Mouse (Mus musculus): Measurements from ENCODE around the gene Rbms1.
A peak's percentile ranks its signal among the peaks of the same experiment; 100 is the strongest.

Gene Rbms1

GRCm38 (mm10) chr2:60962671-60963421 lies at the start of gene Rbms1:
Rbms1 (minus strand) TSS chr2:60963192.
- peak; percentile 62 for ATAC-seq (ENCODE audit: insufficient number of reproducible peaks, low FRiP score, low TSS enrichment)

DNA sequence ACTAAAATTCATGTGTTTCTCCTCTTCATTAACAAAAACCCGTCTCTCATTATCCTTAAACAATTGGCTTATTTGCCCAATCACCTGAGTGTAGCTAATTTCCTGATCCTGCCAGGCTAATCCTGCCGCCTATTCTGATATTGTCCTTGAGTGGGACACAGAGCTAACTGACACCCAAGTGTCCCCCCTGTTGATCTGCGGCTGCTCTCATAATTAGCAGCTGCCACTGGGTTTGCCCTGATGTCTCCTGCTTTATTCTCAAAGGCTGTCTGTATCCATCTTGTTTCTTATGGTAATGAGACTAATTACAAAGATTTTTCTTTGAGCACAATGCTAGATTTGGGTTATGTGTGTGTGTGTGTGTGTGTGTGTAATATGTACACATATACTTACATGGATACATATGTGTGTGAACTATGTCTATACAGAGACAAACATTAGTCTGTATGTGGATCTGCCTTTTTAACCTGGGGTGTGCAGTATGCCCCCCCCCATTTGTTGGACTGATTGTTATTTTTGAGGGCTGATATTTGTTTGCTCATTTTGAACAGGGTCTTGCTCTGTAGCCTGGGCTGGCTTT lies 49.3 kb upstream of the Rbms1 start:
- no peak for ATAC-seq (ENCODE audit: insufficient number of reproducible peaks, low FRiP score, low TSS enrichment)

DNA sequence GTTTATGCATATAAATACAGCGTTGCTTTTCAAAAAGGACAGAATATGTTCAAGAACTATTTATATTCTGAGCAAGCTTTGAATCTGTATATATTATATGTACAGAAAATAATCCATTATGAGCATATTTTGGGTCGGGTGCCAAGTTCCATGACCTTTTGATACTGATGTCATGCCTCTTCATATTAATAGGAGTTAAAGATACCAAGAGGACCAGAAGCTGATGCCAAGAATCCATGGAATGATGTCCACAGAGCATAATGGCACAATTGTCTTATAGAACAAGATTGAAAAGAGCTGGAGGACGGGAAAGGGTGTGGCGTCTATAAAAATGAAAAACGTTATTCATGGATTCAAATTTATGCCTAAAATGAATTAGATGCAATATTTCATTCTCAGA lies 23.3 kb upstream of the Rbms1 start:
- no peak for ATAC-seq (ENCODE audit: insufficient number of reproducible peaks, low FRiP score, low TSS enrichment)

DNA sequence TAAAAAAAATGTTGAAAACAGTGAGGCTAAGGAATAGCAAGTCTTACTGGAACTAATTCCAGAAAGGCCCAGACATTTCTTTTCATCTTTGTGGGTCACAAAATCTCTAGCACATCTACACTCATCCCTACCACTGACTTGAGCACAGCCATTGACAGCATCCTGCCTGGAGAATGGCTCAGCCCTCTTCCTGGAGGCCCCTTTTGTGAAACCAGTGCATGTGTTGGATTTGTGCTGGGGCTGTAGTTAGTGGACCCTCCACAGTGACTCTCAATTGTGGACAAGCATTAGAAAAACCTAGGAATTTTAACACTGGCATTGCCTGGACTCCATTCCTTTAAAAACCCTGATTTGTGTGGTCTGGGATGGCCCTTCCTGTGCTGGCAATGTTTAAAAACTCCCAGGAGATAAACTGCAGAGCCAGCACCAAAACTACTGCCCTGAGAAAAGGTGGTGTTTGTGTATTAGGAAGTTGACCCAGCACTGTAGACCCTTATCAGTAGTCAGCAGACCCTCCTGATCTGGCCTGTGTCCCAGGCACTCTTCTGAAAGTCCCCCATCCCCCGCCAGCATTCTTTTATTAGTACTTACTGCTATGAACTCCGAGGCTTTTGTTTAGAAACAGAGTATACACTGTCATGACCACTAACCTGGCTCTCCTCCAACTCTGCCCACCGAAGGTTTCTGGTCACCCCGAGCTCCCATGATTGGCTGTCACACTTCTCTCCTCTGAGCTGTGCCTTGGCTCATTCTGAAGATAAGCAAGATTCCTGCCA lies 15.7 kb upstream of the Rbms1 start:
- ATAC-seq (ENCODE audit: insufficient number of reproducible peaks, low FRiP score, low TSS enrichment) = no peak

GRCm38 (mm10) chr2:60972189-60972814 lies 9.3 kb upstream of the Rbms1 start:
- no peak for ATAC-seq (ENCODE audit: insufficient number of reproducible peaks, low FRiP score, low TSS enrichment)

- ATAC-seq (ENCODE audit: insufficient number of reproducible peaks, low FRiP score, low TSS enrichment) = no peak
These were observed 624 bp upstream of the Rbms1 start for GRCm38 (mm10) chr2:60963616-60964015.

GRCm38 (mm10) chr2:60962001-60962670 lies 856 bp downstream of the Rbms1 start:
- peak; percentile 50; the same call in 1 of the 2 replicates for ATAC-seq (ENCODE audit: insufficient number of reproducible peaks, low FRiP score, low TSS enrichment)

GRCm38 (mm10) chr2:60961281-60961680 lies 1.7 kb downstream of the Rbms1 start:
- no peak for ATAC-seq (ENCODE audit: insufficient number of reproducible peaks, low FRiP score, low TSS enrichment)

DNA sequence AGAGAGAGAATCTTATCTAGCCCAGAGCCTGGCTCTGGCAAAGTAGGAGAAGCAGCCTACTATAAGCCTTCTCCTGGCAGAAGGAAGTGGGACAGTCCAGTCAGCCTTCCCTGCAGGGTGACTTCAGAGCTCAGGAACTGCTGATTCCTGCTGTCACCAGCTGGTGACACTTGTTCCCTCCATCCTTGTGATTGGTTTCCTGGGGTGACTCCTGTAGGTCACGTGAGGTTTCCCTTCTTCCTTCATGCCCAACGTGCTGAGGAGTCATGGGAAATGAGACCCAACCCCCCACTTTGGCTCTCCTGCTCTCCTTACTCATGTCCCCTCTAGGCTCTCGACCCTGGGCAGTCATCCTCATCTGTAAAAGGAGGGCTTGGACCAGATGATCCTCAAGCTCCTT lies 14.8 kb downstream of the Rbms1 start:
- 0 out of 2 replicates have a peak, but pooled peaks have one; percentile 26 for ATAC-seq (ENCODE audit: insufficient number of reproducible peaks, low FRiP score, low TSS enrichment)

DNA sequence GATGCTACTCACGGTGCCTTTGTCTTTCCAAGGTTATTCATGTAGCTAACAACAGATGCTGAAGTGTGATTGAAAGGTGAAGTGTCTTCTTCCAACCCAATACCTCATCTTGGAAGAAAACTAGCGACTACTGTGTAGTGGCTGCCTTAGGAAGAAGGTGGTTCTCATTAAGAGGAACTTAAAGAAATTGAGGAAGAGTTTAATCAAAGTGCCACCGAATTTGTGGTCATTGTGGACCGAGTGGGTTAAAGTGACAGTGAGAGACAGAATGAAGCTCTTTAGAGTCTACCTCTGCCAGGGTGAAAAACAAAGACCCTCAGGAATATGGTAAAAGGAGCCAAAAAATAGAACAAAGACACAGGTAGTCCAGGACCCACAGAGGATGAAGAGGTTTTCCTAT lies 15.2 kb downstream of the Rbms1 start:
- ATAC-seq (ENCODE audit: insufficient number of reproducible peaks, low FRiP score, low TSS enrichment) = no peak

DNA sequence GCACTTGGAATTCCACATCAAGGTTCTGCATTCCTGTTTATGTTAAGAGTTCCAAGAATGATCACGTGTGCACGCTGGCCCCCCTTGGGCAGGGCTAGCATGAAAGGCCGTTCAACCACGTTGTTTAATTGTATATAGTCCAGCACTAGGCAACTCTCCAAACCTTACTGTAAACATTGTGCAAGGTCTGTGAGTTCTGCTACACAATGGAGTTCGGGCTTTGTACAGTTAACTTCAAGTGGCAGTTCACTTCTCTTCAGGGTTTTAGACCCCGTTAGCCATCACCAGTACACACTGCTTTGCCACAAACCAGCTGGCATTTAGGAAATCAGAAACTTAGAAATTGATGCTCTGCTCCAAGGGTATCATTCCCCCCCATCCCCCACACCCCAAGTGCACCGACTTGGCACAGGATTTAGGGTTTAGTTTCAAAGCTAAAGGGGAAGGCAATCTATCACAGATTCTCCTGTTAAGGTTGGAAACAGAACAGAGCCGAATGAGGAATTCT lies 22.5 kb downstream of the Rbms1 start:
- no peak for ATAC-seq (ENCODE audit: insufficient number of reproducible peaks, low FRiP score, low TSS enrichment)

- ATAC-seq (ENCODE audit: insufficient number of reproducible peaks, low FRiP score, low TSS enrichment) = no peak
These were observed 23.0 kb downstream of the Rbms1 start for GRCm38 (mm10) chr2:60939957-60940356.

DNA sequence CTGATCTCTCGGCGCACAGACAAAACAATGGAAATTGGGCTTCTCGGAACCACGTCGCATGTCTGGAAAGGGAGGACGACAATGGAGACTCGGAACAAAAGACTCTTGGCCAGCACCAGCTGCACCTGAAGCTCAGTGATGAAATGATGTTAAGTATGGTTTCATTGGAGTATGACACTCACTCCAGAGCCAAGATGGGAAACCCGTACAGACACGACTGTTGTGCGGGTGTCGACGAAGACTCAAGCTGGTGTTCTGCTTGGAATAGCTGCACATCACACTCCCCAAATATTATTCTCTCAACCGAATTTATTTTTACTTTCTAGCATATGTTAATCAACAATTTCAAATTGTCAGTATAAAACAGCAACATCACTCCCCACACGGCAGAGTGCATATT lies 26.1 kb downstream of the Rbms1 start:
- ATAC-seq (ENCODE audit: insufficient number of reproducible peaks, low FRiP score, low TSS enrichment) = no peak

- peak; percentile 43; the same call in 1 of the 2 replicates for ATAC-seq (ENCODE audit: insufficient number of reproducible peaks, low FRiP score, low TSS enrichment)
These were observed 34.0 kb downstream of the Rbms1 start for GRCm38 (mm10) chr2:60928948-60929347.

DNA sequence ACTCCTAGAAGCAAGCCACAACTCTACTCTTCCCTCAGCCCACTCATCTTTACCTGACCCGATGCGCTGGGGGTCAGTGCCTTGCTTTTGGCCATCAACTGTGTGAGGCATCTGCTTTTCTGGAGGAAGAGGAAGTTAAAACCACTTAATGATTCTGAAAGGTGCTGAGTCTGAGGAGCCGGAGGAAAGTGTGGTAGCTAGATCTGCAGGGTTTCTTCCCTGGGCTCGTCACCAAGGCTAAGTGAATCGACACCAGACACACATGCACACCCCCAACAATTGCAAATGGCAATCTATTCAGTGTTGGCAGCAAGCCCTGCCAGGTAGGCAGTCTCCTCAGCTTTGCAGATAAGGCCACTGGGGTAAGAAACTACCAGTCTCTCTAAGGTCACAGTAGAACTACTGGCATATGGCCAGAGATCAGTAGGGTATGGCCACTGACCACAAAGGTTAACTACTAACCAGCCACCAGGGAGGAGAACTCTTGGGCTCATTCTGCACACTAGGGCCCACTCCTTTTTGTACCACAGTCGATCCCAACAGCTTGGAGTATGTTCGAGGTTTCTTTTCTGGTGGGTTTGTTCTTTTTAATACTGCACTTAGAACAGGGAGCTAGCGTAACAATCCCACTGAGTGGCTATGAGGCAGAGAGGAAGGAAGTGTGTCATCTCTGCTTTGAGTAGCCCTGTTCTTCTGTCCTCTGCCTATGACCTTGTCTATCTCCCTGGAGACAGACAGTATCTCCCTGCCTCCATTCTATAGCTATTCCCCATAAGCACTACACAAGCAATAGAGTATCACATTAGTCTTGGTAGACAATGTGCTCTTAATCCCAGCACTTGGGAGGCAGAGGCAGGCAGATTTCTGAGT lies 34.9 kb downstream of the Rbms1 start:
- ATAC-seq (ENCODE audit: insufficient number of reproducible peaks, low FRiP score, low TSS enrichment) = no peak

GRCm38 (mm10) chr2:60925063-60925462 lies 37.9 kb downstream of the Rbms1 start:
- ATAC-seq (ENCODE audit: insufficient number of reproducible peaks, low FRiP score, low TSS enrichment) = no peak

DNA sequence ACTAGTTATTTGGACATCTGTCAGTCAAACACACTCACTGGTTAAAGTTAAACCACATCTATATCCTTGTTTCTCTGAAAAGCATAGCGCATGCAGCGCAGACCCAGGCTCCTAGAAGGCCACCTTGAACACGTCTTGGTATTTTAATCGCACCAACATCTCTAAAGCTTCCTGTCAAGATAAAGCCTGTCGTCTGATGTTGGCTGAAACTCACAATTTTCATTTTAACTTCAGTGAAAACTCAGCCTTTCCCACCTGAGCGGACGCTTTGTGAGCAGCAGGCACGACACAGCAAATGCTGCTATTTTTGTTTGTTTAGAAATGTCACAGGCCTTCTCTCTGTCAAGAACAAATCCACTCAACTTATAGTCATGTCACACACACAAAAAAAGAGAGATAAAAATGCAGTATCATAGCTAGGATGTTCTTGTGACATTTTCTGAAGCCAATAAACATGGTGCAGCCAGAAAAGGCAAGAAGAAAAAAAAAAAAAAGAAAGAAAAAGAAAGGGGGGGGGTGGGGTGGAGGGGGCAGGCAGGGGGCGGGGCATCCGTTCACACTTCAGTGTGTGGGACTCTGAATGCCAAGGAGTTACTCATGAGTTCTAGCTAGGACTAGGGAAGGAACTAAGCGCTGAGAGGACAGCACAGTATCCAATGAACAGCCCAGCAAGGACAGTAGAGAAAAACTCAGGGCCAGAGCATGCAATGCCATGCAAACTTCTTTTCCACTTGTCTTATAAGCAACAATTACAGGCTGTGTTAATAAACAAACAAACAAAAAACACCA lies 39.0 kb downstream of the Rbms1 start:
- ATAC-seq (ENCODE audit: insufficient number of reproducible peaks, low FRiP score, low TSS enrichment) = no peak

- ATAC-seq (ENCODE audit: insufficient number of reproducible peaks, low FRiP score, low TSS enrichment) = no peak
These were observed 39.9 kb downstream of the Rbms1 start for GRCm38 (mm10) chr2:60923111-60923510.

Data from cerebellum, adult (tissue).